Mouse (Mus musculus) embryonic fibroblast, embryonic 13.5 days (primary cell): ENCODE results near the gene Pole4. TPM values are rescaled to one million over a fixed set of nuclear protein-coding genes. Genes with fewer than 3 reads are reported as not detected.
"Not testable (repeated sequence)": the region's sequence is repeated elsewhere in the genome, so short reads cannot be mapped to it uniquely, and the experiment has no call there.

Source experiments
- H3K27ac ChIP-seq: 2 replicates; pipeline ENCODE4 v1.5.1; 2012; ENCODE audit warnings: low read length, control low read depth, inconsistent platforms; ENCODE audit not compliant: insufficient read depth
- H3K4me1 ChIP-seq: 2 replicates; pipeline ENCODE4 v1.6.1; 2011; ENCODE audit warnings: low read length; ENCODE audit not compliant: control insufficient read depth, insufficient read depth
- H3K4me3 ChIP-seq: 2 replicates; pipeline ENCODE4 v1.5.1; 2011; ENCODE audit warnings: mild to moderate bottlenecking, control low read depth, low read length; ENCODE audit not compliant: insufficient read depth
- CTCF ChIP-seq: IDR thresholded peaks from 2 replicates; pipeline ENCODE4 v1.5.1; 2011; ENCODE audit warnings: mild to moderate bottlenecking, control low read depth, low read length, moderate library complexity, borderline replicate concordance; ENCODE audit not compliant: insufficient read depth
- POLR2A ChIP-seq: IDR thresholded peaks from 2 replicates; pipeline ENCODE4 v1.6.1; 2011; ENCODE audit warnings: low read depth, mild to moderate bottlenecking, control low read depth, low read length, moderate library complexity
- polyA plus RNA-seq: library from polyadenylated mRNA; stranded (reverse); fragments of >200 nt; gene quantifications from 2 replicates; pipeline ENCODE4 v1.2.4, GENCODE M21; 2011; ENCODE audit warnings: low read depth; ENCODE audit not compliant: missing spikeins, insufficient read length

The Pole4 gene
- polyA plus RNA-seq, 1 experiment: 75.0 TPM

DNA sequence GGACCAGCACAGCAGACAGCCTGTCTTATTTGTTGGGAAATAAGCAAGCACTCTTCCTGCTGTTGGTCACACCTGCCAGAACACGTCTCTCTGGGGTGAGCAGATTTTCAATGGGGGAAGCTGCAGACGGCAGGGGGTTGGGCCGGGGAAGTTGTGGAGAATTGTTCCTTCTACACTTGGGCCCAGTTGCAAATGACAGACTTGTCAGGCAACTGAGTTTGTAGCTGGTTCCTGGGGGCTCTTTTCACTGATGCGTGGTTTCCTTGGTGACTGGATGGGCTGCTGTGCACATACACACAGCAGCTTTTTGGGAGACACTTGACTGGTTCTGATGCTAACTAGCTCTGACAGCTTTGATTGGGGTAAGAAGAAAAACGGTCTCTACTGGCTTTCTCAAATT, 5.3 kb downstream of the Pole4 start:
- Histone ChIP-seq H3K4me1 (peaks cover 4% of the 10 kb centered on the region), H3K4me3 (no peak overlapping the region), H3K27ac (no peak overlapping the region)
- TF ChIP-seq CTCF (no peak), POLR2A (no peak)

DNA sequence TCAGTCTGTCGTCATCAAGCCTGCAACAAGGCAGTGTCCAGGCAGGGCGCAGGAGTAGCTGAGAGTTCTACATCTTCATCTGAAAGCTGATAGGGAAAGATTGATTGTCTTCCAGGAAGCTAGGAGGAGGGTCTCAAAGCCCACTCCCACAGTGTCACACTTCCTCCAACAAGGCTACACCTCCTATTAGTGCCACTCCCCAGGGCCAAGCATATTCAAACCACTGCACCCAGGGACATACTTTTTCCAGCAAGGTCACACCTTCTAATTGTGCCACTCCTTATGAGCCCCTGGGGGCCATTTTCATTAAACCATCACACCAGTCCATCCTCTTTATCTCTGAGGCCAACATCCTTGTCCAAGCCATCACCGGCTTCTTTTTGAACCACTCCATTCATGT, 8.4 kb downstream of the Pole4 start:
- TF ChIP-seq CTCF (no peak), POLR2A (no peak)
- Histone ChIP-seq H3K27ac (no peak overlapping the region), H3K4me3 (no peak overlapping the region), H3K4me1 (peaks cover 4% of the 10 kb centered on the region)

DNA sequence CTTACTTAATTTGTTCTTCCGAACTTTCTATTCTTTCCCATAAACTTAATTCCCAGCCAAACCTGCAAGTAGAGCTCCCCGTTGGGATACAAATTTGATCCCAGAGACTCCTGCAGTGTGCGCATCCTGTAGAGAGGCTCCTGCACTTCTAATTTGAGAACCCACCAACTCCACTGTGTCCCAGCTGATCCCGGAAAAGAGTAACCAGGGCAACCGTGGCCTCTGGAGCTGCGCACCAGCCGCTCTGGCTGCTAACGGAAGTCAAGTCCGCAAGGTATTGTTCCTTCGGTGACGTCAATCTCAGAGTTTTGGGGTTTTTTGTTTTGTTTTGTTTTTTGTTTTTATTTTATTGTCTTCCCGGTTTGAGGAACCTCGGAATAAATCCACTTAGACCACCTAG, 10.5 kb downstream of the Pole4 start:
- TF ChIP-seq POLR2A (no peak), CTCF (no peak)
- Histone ChIP-seq H3K4me1 (peaks cover 4% of the 10 kb centered on the region), H3K4me3 (no peak overlapping the region), H3K27ac (no peak overlapping the region)

DNA sequence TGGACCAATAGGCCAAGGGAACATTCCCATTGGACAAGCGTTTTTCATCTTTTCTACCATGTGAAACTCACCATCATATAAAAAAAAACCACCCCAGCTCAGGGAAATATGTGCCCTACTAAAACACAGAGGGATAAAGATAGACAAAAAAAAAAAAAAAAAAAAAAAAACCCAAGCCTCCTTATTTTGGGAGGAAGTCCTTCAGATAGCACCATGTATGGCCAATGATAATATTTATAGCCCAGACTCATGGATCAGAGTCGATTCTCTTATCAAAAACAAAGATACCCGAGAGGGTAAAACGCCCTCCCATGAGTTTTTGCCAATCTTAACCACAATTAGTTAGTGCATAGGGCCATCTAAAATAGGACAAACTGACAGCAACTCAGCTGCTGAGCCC, 15.7 kb downstream of the Pole4 start:
- no peak overlapping the region for H3K27ac ChIP-seq
- no peaks in the 10 kb centered on the region for H3K4me1 ChIP-seq
- TF ChIP-seq POLR2A: no peak
- no peak for TF ChIP-seq CTCF
- H3K4me3 ChIP-seq: no peak overlapping the region

DNA sequence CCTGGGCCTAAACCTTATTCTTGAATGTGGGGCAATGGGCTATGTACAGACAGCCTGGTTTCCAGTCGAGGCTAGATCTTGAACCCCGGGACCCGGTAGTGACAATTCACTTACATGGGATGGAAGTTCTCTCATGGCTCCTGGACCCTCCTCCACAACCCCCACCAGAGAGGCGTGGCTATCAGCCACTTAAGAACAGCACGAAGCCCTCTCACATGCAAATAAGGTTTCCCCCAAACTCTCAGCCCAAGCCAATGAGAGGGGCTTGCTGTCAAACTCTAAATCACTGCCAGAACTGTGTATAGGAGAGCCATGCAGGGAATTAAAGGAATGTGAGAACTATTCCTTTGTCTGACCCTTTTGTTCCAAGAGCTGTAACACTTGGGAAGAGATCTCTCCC, 16.6 kb downstream of the Pole4 start:
- not testable (repeated sequence) for H3K27ac ChIP-seq, H3K4me3 ChIP-seq, H3K4me1 ChIP-seq

DNA sequence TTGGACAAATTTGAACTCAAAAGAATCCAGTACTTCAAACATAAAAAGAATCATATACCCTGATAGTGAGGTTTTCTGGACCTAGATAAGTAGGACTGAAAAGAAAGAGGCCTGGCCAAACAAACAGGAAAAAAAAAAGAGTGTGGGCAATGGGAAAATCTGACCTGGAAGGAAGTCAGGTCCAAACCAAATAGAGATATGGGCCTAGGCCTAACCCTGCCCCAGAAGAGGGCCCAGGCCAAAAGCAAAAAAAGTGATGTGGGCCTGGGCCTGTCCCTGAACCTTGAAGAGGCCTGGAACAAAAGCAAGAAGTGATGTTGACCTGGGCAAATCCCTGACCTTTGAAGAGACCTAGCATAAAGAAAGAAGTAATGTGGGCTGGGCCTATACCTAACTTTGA, 21.0 kb downstream of the Pole4 start:
- Histone ChIP-seq H3K4me1 (no peaks in the 10 kb centered on the region), H3K27ac (no peak overlapping the region), H3K4me3 (no peak overlapping the region)
- TF ChIP-seq POLR2A (no peak), CTCF (no peak)

DNA sequence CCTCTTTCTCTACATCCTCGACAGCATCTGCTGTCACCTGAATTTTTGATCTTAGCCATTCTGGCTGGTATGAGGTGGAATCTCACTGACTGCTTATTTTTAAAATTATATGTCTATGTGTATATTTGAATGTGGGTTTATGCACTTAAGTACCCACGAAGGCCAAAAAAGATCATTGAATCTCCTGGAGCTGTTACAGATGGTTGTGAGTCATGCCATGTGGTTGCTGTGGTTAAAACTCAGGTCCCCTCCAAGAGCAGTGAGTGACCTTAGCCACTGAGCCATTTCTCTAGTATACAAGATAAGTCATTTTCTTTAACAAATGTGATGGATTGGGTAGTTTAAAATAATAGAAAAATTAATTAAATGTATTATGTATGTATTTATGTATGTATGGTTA, 25.9 kb downstream of the Pole4 start:
- H3K27ac ChIP-seq: not testable (repeated sequence)

DNA sequence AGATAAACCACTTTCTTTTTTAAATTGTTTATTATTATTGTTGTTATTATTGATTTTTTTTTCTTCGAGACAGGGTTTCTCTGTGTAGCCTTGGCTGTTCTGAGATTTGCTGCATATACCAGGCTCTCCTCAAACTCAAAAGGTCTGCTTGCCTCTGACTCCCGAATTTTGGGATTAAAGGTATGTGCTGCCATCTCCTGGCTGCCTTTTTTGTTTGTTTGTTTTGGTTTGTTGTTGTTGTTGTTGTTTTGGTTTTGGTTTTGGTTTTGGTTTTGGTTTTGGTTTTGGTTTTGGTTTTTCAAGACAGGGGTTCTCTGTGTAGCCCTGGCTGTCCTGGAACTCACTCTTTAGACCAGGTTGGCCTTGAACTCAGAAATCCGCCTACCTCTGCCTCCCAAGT, 27.5 kb downstream of the Pole4 start:
- H3K4me1 ChIP-seq, H3K4me3 ChIP-seq, H3K27ac ChIP-seq: not testable (repeated sequence)

More for the DNA sequence above, 25.9 kb downstream of the Pole4 start:
- H3K4me1 ChIP-seq, H3K4me3 ChIP-seq: not testable (repeated sequence)

DNA sequence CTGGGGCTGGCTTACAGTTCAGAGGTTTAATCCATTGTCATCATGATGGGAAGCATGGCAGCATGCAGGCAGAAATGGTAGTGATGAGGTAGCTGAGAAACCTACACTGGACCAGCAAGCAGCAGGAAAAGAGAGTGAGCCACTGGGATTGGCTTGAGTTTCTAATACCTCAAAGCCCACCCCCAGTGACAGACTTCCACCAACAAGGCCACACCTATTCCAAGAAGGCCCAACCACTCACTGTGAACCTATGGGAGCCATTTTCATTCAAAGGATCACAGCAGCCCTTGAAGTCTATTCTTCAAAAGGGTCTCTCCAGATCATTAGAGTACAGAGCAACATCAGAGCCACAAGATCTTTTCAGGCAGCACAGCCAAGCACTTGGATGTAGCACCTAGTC, 38.7 kb downstream of the Pole4 start:
- H3K27ac ChIP-seq: no peak overlapping the region
- TF ChIP-seq POLR2A (no peak), CTCF (no peak)
- H3K4me3 ChIP-seq: no peak overlapping the region
- no peaks in the 10 kb centered on the region for H3K4me1 ChIP-seq

DNA sequence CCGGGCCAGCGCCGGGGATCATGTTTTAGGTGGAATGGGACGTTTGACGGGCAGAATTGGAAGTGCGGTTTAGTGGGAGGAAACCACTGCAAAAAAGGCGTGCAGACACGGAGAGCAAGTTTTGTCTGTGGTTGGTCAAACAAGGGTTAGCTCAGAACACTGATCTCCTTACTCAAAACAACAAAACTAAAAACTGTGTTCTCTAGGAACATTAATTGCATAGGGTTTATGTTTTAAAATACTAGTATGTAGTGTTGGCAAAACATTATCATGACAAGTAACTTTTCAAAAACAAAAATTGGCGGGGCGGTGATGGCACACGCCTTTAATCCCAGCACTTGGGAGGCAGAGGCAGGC, 52.0 kb downstream of the Pole4 start:
- TF ChIP-seq CTCF (no peak), POLR2A (no peak)
- Histone ChIP-seq H3K4me1 (no peaks in the 10 kb centered on the region), H3K4me3 (peak overlapping the region; percentile 59), H3K27ac (peak overlapping the region; percentile 48)

DNA sequence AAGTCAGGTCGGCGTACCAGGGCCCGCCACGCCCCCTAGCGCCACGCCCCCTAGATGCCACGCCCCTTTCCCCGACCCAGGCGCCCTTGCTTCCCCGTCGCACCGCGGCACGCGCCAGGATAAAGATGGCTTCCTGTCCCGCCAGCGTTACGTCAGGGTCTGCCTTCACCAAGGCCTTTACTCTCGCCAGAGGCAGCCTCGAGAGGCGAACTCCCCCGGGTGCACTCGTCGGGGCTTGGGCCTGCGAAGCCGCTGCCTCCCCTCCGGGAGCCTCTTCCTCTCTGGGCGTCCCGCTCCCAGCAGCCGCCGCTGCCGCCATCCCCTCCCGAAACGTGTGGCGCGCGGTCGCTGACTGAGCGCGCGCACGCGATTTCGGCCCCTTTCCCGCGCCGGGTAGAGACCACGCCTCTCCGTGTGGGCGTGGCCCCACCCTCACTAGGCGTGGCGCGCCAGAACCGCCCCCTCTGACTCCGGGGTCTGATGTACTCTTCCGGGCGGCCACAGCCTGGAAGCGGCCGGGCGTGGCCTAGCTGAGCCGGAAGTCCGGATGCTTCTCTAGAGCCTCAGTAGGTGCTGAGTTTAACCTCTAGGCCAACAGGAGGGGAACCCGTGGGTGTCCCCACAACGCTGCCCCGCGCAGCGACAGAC, 52.5 kb downstream of the Pole4 start:
- peak overlapping the region; percentile 71 for H3K27ac ChIP-seq
- peak overlapping the region; percentile 59 for H3K4me3 ChIP-seq
- H3K4me1 ChIP-seq: no peaks in the 10 kb centered on the region
- TF ChIP-seq POLR2A: peak; percentile 76
- no peak for TF ChIP-seq CTCF

DNA sequence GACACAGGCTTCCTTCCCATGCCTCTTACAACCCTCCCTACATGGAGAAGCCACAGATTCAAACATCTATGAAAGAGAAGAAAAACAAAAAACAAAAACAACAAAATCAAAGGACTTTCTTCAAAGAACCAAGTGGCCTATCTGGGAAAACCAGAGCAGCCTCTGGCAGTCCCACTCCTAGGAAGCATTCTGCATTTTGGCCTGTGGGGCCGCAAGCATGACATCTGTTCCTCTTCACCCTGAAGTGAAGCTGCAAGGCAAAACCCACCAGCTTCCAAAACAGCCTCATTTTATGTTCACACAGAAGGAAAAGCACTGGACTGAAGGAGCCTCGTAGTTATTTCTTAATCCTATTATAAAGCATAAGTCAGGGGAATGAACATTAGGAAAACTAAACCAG, 56.1 kb downstream of the Pole4 start:
- TF ChIP-seq CTCF (no peak), POLR2A (no peak)
- Histone ChIP-seq H3K27ac (no peak overlapping the region), H3K4me3 (no peak overlapping the region), H3K4me1 (no peaks in the 10 kb centered on the region)
